Mouse (Mus musculus): ENCODE data around the gene Ttc30a2. TPM values are rescaled to one million over a fixed set of nuclear protein-coding genes. Genes with fewer than 3 reads are reported as not detected.

Gene Ttc30a2
- 0.02 and 0.06 TPM in 2 replicates for polyA plus RNA-seq (2012; rRNA removed)

DNA sequence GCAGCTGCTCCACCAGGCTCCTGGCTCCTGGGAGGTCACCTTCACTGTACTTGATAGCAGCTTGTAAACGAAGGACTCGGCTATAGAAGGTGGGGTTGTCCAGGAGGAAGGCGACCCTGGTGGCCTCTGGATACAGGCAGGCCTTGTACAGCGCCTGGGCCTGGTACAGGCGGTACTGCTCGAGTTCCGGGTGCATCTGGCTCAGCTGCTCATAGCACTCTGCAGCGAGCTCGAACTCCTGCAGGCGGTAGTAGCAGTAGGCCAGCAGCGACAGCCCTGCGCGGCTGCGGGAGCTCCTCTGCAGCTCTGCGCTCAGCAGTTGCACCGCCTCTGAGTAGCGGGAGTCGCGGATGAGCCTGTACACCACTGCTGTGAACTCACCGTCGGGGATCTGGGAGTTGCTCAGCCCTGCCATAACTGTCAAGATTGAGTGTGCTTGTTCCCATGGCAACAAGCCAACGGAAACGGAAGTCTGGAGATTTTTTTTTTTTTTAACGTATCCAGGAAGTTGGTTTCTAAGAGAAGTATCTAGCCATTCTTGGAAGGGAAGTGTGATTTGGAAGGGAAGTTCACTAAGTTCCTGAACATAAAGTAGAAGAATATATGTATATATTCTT lies at the start of gene Ttc30a2:
Ttc30a2 (minus strand) TSS at position 419 of the 617 bp plus-strand sequence.

DNA sequence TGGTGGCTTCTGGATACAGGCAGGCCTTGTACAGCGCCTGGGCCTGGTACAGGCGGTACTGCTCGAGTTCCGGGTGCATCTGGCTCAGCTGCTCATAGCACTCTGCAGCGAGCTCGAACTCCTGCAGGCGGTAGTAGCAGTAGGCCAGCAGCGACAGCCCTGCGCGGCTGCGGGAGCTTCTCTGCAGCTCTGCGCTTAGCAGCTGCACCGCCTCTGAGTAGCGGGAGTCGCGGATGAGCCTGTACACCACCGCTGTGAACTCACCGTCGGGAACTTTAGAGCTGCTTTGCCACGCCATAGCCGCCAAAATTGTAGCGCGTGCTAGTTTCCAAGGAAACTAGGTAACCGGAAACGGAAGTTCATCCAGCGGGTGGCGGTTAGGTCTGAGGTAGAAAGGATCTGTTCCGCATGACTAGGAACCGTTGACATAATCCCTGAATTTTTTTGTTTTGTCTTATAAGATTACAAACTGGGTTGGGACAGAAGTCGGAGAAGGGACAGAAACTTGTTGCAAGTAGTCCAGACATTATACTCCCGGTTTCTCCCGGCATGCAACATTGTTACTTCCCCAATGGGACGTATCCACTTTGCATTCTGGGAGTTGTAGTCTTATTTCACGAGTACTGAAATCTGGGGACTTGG lies 3.6 kb upstream of the Ttc30a2 start, which contains the start of gene Ttc30a1:
Ttc30a1 (minus strand) TSS at position 528 of the 642 bp plus-strand sequence.

DNA sequence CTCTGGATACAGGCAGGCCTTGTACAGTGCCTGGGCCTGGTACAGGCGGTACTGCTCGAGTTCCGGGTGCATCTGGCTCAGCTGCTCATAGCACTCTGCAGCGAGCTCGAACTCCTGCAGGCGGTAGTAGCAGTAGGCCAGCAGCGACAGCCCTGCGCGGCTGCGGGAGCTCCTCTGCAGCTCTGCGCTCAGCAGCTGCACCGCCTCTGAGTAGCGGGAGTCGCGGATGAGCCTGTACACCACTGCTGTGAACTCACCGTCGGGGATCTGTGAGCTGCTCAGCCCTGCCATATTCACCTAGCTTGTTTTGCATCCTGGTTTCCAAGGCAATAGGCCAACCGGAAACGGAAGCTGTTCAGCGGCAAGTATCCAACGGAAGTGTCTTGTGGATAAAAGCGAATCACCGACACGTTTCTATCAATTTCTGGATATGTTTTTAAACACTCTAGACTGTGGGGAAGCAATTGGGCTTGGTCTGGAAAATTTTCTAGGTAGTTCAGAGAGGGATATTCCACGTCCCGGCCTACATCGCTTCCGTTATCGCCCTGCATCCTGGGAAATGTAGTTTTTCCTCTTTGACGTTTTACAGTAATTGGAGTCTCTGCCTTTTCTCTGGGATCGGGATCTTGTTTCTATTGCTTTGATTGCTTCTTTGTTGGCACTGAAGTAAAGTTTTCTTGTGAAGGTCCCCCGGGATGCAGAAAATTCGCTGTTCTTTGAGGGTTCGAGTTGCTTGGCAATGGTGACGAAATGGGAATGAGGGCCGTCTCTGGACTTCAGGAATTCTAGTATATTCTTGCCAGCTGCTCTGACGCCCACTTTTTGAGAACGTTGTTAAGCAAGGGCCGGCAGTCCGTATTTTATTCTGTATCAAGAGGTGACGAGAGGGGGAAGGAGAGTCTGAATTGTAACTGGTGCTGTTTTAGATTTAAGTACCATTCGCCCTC lies 39.6 kb downstream of the Ttc30a2 start, which contains the start of gene Ttc30b:
Ttc30b (minus strand) TSS at position 469 of the 947 bp plus-strand sequence.

Other genes starting within 250 kb of the Ttc30a2 start
- gene Agps, start 146.0 kb downstream of the Ttc30a2 start, polyA plus RNA-seq (2012; rRNA removed), result 6.1 and 7.1 TPM in 2 replicates
- gene Ttc30b, start 39.6 kb downstream of the Ttc30a2 start, polyA plus RNA-seq (2012; rRNA removed), result 0.57 and 0.68 TPM in 2 replicates
- 0.92 and 1.1 TPM in 2 replicates for gene Ttc30a1, start 3.8 kb upstream of the Ttc30a2 start, polyA plus RNA-seq (2012; rRNA removed)

Measured in liver, embryonic 14 days (tissue).